Mouse (Mus musculus): ENCODE data around the gene Hmcn1.

- TF ChIP-seq POLR2A (IDR thresholded peaks at IDR 0.05; ENCODE audit: borderline replicate concordance, low read depth, low read length) (no peak), CTCF (IDR thresholded peaks at IDR 0.05; ENCODE audit: low read depth, low read length) (no peak)
These were observed 72.4 kb downstream of the Hmcn1 start for GRCm38 (mm10) chr1:150920860-150921259.

Data from bone marrow macrophage, adult 2 months (primary cell).